Mouse (Mus musculus) stomach, embryonic 15.5 days (tissue): ENCODE measurements around the gene Rdh16f1. TPM values are rescaled to one million over a fixed set of nuclear protein-coding genes. Genes with fewer than 3 reads are reported as not detected.
"Not testable (repeated sequence)": the region's sequence is repeated elsewhere in the genome, so short reads cannot be mapped to it uniquely, and the experiment has no call there.

ENCODE experiments used
- ATAC-seq: fragments of 200-750 bp; cut with Nextera tagmentation; 2 replicates; pipeline ENCODE4 v1.8.0; 2017; ENCODE audit warnings: low read depth, moderate number of reproducible peaks, moderate TSS enrichment; ENCODE audit not compliant: insufficient read depth, low FRiP score
- H3K27ac ChIP-seq: fragments of 300-500 bp; sonication (generic); 2 replicates; pipeline ENCODE4 v1.5.1; 2015; ENCODE audit warnings: mild to moderate bottlenecking, inconsistent platforms
- H3K27me3 ChIP-seq: fragments of 300-500 bp; sonication (generic); replicated peaks from 2 replicates; pipeline ENCODE4 v1.6.1; 2015; ENCODE audit warnings: inconsistent platforms
- H3K36me3 ChIP-seq: fragments of 300-500 bp; sonication (generic); 2 replicates; pipeline ENCODE4 v1.6.1; 2015; ENCODE audit warnings: inconsistent platforms
- H3K4me1 ChIP-seq: fragments of 300-500 bp; sonication (generic); 2 replicates; pipeline ENCODE4 v1.6.1; 2015; ENCODE audit warnings: inconsistent platforms
- H3K4me2 ChIP-seq: fragments of 300-500 bp; sonication (generic); 2 replicates; pipeline ENCODE4 v1.6.1; 2015; ENCODE audit warnings: mild to moderate bottlenecking, inconsistent platforms
- H3K4me3 ChIP-seq: fragments of 300-500 bp; sonication (generic); replicated peaks from 2 replicates; pipeline ENCODE4 v1.5.1; 2015; ENCODE audit warnings: inconsistent platforms
- H3K9ac ChIP-seq: fragments of 300-500 bp; sonication (generic); 2 replicates; pipeline ENCODE4 v1.6.1; 2015; ENCODE audit warnings: inconsistent platforms
- H3K9me3 ChIP-seq: fragments of 300-500 bp; sonication (generic); 2 replicates; pipeline ENCODE4 v1.6.1; 2016; ENCODE audit warnings: inconsistent platforms
- WGBS: fragments of 180-500 bp; shearing (Covaris S2); methylation state at CpG from one replicate; pipeline ENCODE4 v1.1.7; 2015; 5-methylcytosine and 5-hydroxymethylcytosine counted together
- polyA plus RNA-seq: library from polyadenylated mRNA; unstranded; fragments of >200 nt; fragmentation: Nextera tagmentation; extraction: Ambion mirVana; gene quantifications from 2 replicates; pipeline ENCODE4 v1.2.1, GENCODE M21; 2015

Rdh16f1 gene
- polyA plus RNA-seq, 1 experiment from 2014 or later = not detected

DNA sequence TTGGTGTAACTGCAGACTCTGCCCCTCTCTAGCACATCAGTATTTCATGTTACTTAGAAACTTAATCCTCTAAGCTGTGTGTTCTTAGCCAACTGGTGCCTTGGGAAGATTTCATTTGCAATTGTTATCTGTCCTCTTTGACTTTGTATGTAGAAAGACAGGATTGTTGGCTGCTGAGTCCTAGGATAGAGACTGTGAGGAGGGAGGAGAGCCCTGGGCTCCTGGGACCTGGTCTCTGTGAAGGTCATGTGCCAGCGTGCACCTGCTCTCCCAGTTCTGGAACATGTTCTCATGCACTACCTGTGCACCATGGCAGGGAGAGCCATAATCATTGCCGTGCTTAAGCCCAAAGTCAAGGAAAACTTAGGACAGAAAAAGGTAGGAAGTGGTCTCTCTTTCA lies 42.0 kb downstream of the Rdh16f1 start:
- no peak overlapping the region for H3K9ac ChIP-seq
- H3K4me2 ChIP-seq = no peak overlapping the region
- no peaks in the 10 kb centered on the region for H3K4me1 ChIP-seq
- H3K9me3 ChIP-seq = no peaks in the 10 kb centered on the region
- H3K4me3 ChIP-seq = no peak overlapping the region
- 77% methylated on average over 2 of the region's 2 CpGs for WGBS
- ATAC-seq = no peak
- H3K27me3 ChIP-seq = no peaks in the 10 kb centered on the region
- no peak overlapping the region for H3K27ac ChIP-seq
- no peaks in the 10 kb centered on the region for H3K36me3 ChIP-seq

DNA sequence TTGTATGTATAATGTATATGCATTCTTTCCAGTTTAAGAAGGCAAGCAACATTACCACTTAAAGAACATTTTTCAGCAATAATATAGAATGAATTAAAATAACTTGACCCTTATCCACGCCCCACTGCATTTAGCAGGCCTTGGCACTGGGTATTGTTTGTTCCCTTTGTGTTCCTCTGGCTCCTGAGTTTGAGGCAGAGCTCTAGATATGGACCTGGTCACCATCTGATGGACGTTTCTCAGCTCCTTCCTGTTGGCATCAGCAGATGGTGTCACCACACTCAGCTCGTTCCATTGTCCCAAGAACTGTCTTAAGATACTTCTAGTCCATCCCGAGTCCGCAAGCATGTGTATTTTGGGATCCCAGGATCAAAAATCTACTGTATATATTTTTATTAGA lies 42.6 kb downstream of the Rdh16f1 start:
- ATAC-seq = no peak
- H3K27me3 ChIP-seq = no peaks in the 10 kb centered on the region
- no peak overlapping the region for H3K27ac ChIP-seq
- no peak overlapping the region for H3K4me2 ChIP-seq
- H3K9me3 ChIP-seq = no peaks in the 10 kb centered on the region
- H3K4me1 ChIP-seq = no peaks in the 10 kb centered on the region
- 76% methylated on average over 5 of the region's 5 CpGs for WGBS
- no peak overlapping the region for H3K9ac ChIP-seq
- no peak overlapping the region for H3K4me3 ChIP-seq
- H3K36me3 ChIP-seq = no peaks in the 10 kb centered on the region

GRCm38 (mm10) chr10:127804416-127804815 lies 44.8 kb downstream of the Rdh16f1 start:
- H3K4me2 ChIP-seq = no peak overlapping the region

GRCm38 (mm10) chr10:127815888-127816287 lies 56.3 kb downstream of the Rdh16f1 start:
- H3K27ac ChIP-seq = no peak overlapping the region
- no peaks in the 10 kb centered on the region for H3K27me3 ChIP-seq
- no peaks in the 10 kb centered on the region for H3K4me1 ChIP-seq
- H3K4me2 ChIP-seq = no peak overlapping the region
- no peak overlapping the region for H3K9ac ChIP-seq
- no peak for ATAC-seq
- H3K36me3 ChIP-seq = no peaks in the 10 kb centered on the region
- no peaks in the 10 kb centered on the region for H3K9me3 ChIP-seq
- no peak overlapping the region for H3K4me3 ChIP-seq

More at GRCm38 (mm10) chr10:127804416-127804815, 44.8 kb downstream of the Rdh16f1 start:
- Histone ChIP-seq H3K4me1 (no peaks in the 10 kb centered on the region), H3K9ac (no peak overlapping the region), H3K4me3 (no peak overlapping the region), H3K36me3 (no peaks in the 10 kb centered on the region), H3K27me3 (no peaks in the 10 kb centered on the region), H3K27ac (no peak overlapping the region), H3K9me3 (no peaks in the 10 kb centered on the region)
- WGBS = 57% methylated on average over 7 of the region's 7 CpGs
- no peak for ATAC-seq

DNA sequence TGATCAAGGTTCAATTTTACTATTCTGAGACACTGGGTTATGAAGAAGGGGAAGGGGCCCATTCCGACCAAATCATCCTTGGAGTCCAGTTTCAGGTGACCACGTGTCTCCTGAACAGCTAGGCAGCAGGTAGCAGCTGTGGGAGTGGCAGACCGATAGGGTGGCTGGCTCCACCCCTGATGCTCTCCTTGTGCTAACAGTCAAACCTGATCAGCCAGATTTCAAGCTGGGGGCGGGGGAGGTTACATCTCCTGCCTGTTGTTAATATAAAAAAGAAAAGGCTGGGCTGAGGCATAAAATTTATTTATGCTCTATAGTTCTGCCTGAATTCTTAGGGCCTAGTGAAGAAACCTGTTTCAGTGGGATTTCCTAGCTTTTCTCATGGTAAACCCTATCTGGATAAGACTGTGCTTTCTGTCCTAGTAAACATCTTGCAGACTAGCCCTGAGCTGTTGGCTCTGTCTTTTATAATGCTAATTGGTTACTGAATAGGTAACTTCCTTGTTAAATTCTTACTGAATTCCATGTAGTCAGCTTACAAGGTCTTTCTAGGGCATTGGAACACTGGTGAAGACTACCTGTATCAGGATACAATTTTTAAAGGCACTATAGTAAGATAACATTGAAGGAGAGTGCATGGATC lies 57.8 kb downstream of the Rdh16f1 start:
- ATAC-seq, H3K9ac ChIP-seq, H3K9me3 ChIP-seq, H3K4me1 ChIP-seq, H3K27me3 ChIP-seq, H3K36me3 ChIP-seq, H3K27ac ChIP-seq, H3K4me3 ChIP-seq, H3K4me2 ChIP-seq: not testable (repeated sequence)
- WGBS = 60% methylated on average over 4 of the region's 4 CpGs

DNA sequence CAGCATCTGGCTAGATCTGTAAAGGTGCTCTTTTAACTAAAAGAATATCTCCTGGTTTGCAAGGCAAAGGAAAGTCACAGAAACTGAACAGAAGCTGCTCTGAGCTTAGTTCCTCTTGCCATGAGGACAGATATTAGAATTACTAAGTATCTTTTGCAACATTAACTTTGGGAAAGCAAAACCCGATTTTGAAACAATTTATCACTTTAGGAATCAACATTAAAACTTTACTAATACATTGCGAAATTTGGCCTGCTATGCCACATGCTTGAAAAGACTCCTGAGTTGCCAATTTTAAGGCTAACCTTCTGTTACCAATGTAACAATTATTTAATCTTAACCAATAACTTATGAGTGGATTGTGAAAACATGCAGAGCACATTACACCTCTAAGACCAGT lies 62.2 kb downstream of the Rdh16f1 start:
- H3K36me3 ChIP-seq, H3K27me3 ChIP-seq, H3K27ac ChIP-seq, H3K4me1 ChIP-seq, H3K9ac ChIP-seq, ATAC-seq, H3K4me3 ChIP-seq, H3K4me2 ChIP-seq, H3K9me3 ChIP-seq: not testable (repeated sequence)
- 86% methylated on average over 2 of the region's 2 CpGs for WGBS

DNA sequence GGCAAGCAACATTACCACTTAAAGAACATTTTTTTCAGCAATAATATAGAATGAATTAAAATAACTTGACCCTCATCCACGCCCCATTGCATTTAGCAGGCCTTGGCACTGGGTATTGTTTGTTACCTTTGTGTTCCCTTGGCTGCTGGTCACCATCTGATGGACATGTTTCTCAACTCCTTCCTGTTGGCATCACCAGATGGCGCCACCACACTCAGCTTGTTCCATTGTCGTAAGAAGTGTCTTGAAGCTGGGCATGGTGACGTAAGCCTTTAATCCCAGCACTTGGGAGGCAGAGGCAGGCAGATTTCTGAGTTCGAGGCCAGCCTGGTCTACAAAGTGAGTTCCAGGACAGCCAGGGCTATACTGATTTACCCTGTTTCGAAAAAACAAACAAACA lies 65.8 kb downstream of the Rdh16f1 start:
- Histone ChIP-seq H3K4me1 (no peaks in the 10 kb centered on the region), H3K9ac (no peak overlapping the region), H3K9me3 (no peaks in the 10 kb centered on the region), H3K36me3 (no peaks in the 10 kb centered on the region), H3K27me3 (no peaks in the 10 kb centered on the region), H3K4me3 (no peak overlapping the region), H3K27ac (no peak overlapping the region), H3K4me2 (no peak overlapping the region)
- ATAC-seq = no peak
- WGBS = 77% methylated on average over 6 of the region's 6 CpGs

GRCm38 (mm10) chr10:127829121-127829520 lies 69.5 kb downstream of the Rdh16f1 start:
- H3K27ac ChIP-seq = no peak overlapping the region
- no peaks in the 10 kb centered on the region for H3K36me3 ChIP-seq
- 72% methylated on average over 3 of the region's 3 CpGs for whole genome bisulfite sequencing
- no peaks in the 10 kb centered on the region for H3K4me1 ChIP-seq
- H3K9me3 ChIP-seq = no peaks in the 10 kb centered on the region
- no peaks in the 10 kb centered on the region for H3K27me3 ChIP-seq
- H3K9ac ChIP-seq = no peak overlapping the region
- H3K4me2 ChIP-seq = no peak overlapping the region
- no peak for ATAC-seq
- H3K4me3 ChIP-seq = no peak overlapping the region

DNA sequence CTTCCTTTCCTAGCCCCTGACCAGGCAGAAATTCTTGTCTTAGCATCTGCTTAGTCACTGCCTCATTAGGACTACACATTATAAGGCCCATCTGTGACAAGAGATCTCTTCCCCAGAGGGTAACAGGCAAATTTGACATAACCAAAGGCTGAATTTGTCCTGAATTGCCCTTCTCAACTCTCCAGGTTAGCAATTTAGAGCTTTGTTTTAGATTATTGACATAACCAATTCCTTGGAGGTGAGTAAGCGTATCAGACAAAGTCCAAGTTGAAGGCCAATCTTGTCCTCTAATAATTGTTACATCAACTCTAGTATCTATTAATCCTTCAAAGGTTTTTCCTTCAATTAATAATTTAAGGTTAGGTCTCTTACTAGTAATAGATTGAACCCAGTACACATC lies 74.6 kb downstream of the Rdh16f1 start:
- 90% methylated on average over 1 of the region's 1 CpGs for WGBS
- not testable (repeated sequence) for H3K9ac ChIP-seq, H3K9me3 ChIP-seq, H3K4me1 ChIP-seq, H3K36me3 ChIP-seq, H3K4me3 ChIP-seq, H3K27ac ChIP-seq, H3K4me2 ChIP-seq, H3K27me3 ChIP-seq, ATAC-seq

DNA sequence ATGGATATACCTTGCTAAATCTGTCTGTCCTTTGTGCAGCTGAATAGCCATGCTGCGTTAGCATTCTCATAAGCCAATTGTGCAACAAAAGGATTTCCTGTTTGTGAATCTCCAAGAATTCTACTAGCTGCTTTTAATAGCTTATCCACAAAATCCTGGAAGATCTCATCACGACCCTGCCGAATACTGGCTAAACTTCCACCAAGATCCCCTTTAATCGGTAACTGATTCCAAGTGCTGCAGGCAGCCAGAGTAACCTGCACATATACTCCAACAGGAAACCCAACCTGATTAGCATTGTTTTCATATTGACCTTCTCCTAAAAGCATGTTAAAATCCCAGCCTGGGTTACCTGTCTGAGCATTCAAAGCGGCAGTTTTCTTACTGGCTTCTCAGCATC lies 75.7 kb downstream of the Rdh16f1 start:
- no peaks in the 10 kb centered on the region for H3K4me1 ChIP-seq
- no peak overlapping the region for H3K27ac ChIP-seq
- no peaks in the 10 kb centered on the region for H3K27me3 ChIP-seq
- no peak overlapping the region for H3K4me2 ChIP-seq
- no peak for ATAC-seq
- H3K9ac ChIP-seq = no peak overlapping the region
- no peak overlapping the region for H3K4me3 ChIP-seq
- WGBS = 69% methylated on average over 5 of the region's 5 CpGs
- no peaks in the 10 kb centered on the region for H3K9me3 ChIP-seq
- H3K36me3 ChIP-seq = no peaks in the 10 kb centered on the region

DNA sequence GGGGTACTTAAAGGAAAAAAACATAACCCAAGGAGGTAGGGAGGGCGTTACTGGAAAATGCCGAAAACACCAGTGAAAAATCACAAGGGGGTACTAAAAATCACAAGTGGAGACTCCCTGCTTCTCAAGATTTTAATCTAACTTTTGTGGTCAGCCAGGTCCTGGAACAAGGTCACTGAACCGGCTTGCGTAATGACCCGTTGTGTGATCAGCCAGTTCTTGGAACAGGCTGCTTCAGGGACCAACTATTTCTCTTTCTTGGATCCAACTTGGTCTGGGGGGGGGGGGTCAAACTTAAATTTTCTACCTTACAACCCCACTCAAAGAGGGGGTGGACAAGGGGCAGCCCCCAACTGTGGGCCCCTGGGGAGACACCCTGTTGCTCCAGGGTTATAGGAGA lies 78.2 kb downstream of the Rdh16f1 start:
- H3K27me3 ChIP-seq, ATAC-seq, H3K4me2 ChIP-seq, H3K4me3 ChIP-seq, H3K4me1 ChIP-seq, H3K9ac ChIP-seq, H3K27ac ChIP-seq, H3K9me3 ChIP-seq, H3K36me3 ChIP-seq: not testable (repeated sequence)
- WGBS = 89% methylated on average over 5 of the region's 5 CpGs

- Histone ChIP-seq H3K27me3 (no peaks in the 10 kb centered on the region), H3K27ac (no peak overlapping the region), H3K4me1 (no peaks in the 10 kb centered on the region), H3K36me3 (no peaks in the 10 kb centered on the region), H3K4me2 (no peak overlapping the region), H3K9ac (no peak overlapping the region), H3K4me3 (no peak overlapping the region), H3K9me3 (no peaks in the 10 kb centered on the region)
- ATAC-seq = no peak
- WGBS = 86% methylated on average over 2 of the region's 2 CpGs
Observed at GRCm38 (mm10) chr10:127838539-127838938, 79.0 kb downstream of the Rdh16f1 start.

- no peaks in the 10 kb centered on the region for H3K36me3 ChIP-seq
- H3K27me3 ChIP-seq = no peaks in the 10 kb centered on the region
- no peak overlapping the region for H3K9ac ChIP-seq
- H3K4me2 ChIP-seq = no peak overlapping the region
- 74% methylated on average over 2 of the region's 2 CpGs for WGBS
- no peaks in the 10 kb centered on the region for H3K9me3 ChIP-seq
- no peak overlapping the region for H3K4me3 ChIP-seq
- H3K4me1 ChIP-seq = no peaks in the 10 kb centered on the region
- ATAC-seq = no peak
- H3K27ac ChIP-seq = no peak overlapping the region
Observed at GRCm38 (mm10) chr10:127840776-127841175, 81.2 kb downstream of the Rdh16f1 start.
